Mouse (Mus musculus) ES-Bruce4 (cell line): ENCODE results near the gene Cd207. TPM values are rescaled to one million over a fixed set of nuclear protein-coding genes. Genes with fewer than 3 reads are reported as not detected.
"Not testable (repeated sequence)": the region's sequence is repeated elsewhere in the genome, so short reads cannot be mapped to it uniquely, and the experiment has no call there.

Source experiments
- H3K27ac ChIP-seq: 2 replicates; pipeline ENCODE4 v1.5.1; 2012; ENCODE audit warnings: low read length, inconsistent platforms; ENCODE audit not compliant: insufficient read depth
- H3K27me3 ChIP-seq: 2 replicates; pipeline ENCODE4 v1.6.1; 2012; ENCODE audit warnings: mild to moderate bottlenecking, low read length, inconsistent platforms; ENCODE audit not compliant: control insufficient read depth, poor library complexity, insufficient read depth, severe bottlenecking
- H3K36me3 ChIP-seq: 2 replicates; pipeline ENCODE4 v1.6.1; 2012; ENCODE audit warnings: inconsistent platforms, mild to moderate bottlenecking, low read length, moderate library complexity; ENCODE audit not compliant: control insufficient read depth, poor library complexity, insufficient read depth, severe bottlenecking
- H3K4me1 ChIP-seq: one replicate; pipeline ENCODE4 v1.8.1; 2011; ENCODE audit warnings: low read length; ENCODE audit not compliant: control insufficient read depth, insufficient read depth
- H3K4me3 ChIP-seq: 2 replicates; pipeline ENCODE4 v1.5.1; 2011; ENCODE audit warnings: low read depth, mild to moderate bottlenecking, low read length
- H3K9ac ChIP-seq: 2 replicates; pipeline ENCODE4 v1.6.1; 2012; ENCODE audit warnings: low read depth, mild to moderate bottlenecking, inconsistent platforms; ENCODE audit not compliant: poor library complexity, severe bottlenecking
- H3K9me3 ChIP-seq: replicated peaks from 2 replicates; pipeline ENCODE4 v1.6.1; 2012; ENCODE audit warnings: mild to moderate bottlenecking, low read length, inconsistent platforms; ENCODE audit not compliant: control insufficient read depth, poor library complexity, insufficient read depth, severe bottlenecking
- CTCF ChIP-seq: IDR thresholded peaks from one replicate; pipeline ENCODE4 v1.8.1; 2011; ENCODE audit warnings: low read depth, low read length
- EP300 ChIP-seq: IDR thresholded peaks from 2 replicates; pipeline ENCODE4 v1.6.1; 2011; ENCODE audit warnings: low read depth, low read length; ENCODE audit not compliant: insufficient read depth
- POLR2A ChIP-seq: IDR thresholded peaks from one replicate; pipeline ENCODE4 v1.8.1; 2011; ENCODE audit warnings: low read length; ENCODE audit not compliant: insufficient read depth
- polyA plus RNA-seq: library from polyadenylated mRNA; stranded (reverse); fragments of >200 nt; gene quantifications from 2 replicates; pipeline ENCODE4 v1.2.4, GENCODE M21; 2011; ENCODE audit warnings: low read depth; ENCODE audit not compliant: missing spikeins, insufficient read depth, insufficient read length

The Cd207 gene
- polyA plus RNA-seq, 1 experiment: not detected

DNA sequence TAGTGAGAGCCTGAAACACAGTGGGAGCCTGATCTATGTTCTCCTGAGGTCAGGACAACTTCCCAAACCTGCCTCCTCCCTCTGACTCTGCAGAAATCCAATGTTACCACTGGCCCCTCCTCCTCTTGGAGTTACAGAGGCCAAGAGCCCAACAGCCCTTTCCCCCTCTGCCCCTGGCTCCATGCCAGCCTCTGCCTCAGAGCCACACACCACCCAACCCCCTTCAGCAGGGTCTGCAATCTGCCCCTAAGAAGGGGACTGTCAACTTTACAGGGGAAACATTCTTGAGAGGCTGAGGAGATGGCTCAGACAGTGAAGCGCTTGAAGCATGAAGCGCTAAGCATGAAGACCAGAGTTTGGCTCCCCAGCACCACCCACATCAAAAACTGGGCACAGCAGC is 21.6 kb downstream of the Cd207 start, which contains the start of gene Clec4f:
Gene Clec4f (minus strand): TSS at position 101 of the 400 bp plus-strand sequence.
- H3K27me3 ChIP-seq: no peaks in the 10 kb centered on the region
- H3K27ac ChIP-seq: no peak within 1 kb of the TSS
- no peak within 1 kb of the TSS for H3K4me3 ChIP-seq
- no peaks in the 10 kb centered on the region for H3K4me1 ChIP-seq
- no peak within 1 kb of the TSS for H3K9ac ChIP-seq
- H3K36me3 ChIP-seq: no peaks in the 10 kb centered on the region
- no peaks in the 10 kb centered on the region for H3K9me3 ChIP-seq
- TF ChIP-seq EP300 (no peak), CTCF (no peak), POLR2A (no peak)

GRCm38 (mm10) chr6:83646715-83647114 is 30.9 kb downstream of the Cd207 start:
- Histone ChIP-seq H3K4me3 (no peak overlapping the region), H3K27me3 (no peaks in the 10 kb centered on the region), H3K27ac (no peak overlapping the region), H3K36me3 (no peaks in the 10 kb centered on the region), H3K9me3 (no peaks in the 10 kb centered on the region), H3K9ac (no peak overlapping the region), H3K4me1 (no peaks in the 10 kb centered on the region)
- TF ChIP-seq CTCF (no peak), POLR2A (no peak), EP300 (no peak)

GRCm38 (mm10) chr6:83635329-83635728 is 42.3 kb downstream of the Cd207 start:
- Histone ChIP-seq H3K4me1 (no peaks in the 10 kb centered on the region), H3K9ac (no peak overlapping the region)
- TF ChIP-seq EP300: no peak
- TF ChIP-seq POLR2A: no peak
- TF ChIP-seq CTCF: no peak

GRCm38 (mm10) chr6:83634631-83635030 is 43.0 kb downstream of the Cd207 start:
- not testable (repeated sequence) for H3K9ac ChIP-seq, H3K4me3 ChIP-seq, H3K27ac ChIP-seq, H3K9me3 ChIP-seq, H3K27me3 ChIP-seq, H3K36me3 ChIP-seq, H3K4me1 ChIP-seq

More at GRCm38 (mm10) chr6:83635329-83635728, 42.3 kb downstream of the Cd207 start:
- no peak overlapping the region for H3K27ac ChIP-seq
- H3K27me3 ChIP-seq: no peaks in the 10 kb centered on the region
- no peaks in the 10 kb centered on the region for H3K9me3 ChIP-seq
- H3K36me3 ChIP-seq: no peaks in the 10 kb centered on the region
- H3K4me3 ChIP-seq: no peak overlapping the region

DNA sequence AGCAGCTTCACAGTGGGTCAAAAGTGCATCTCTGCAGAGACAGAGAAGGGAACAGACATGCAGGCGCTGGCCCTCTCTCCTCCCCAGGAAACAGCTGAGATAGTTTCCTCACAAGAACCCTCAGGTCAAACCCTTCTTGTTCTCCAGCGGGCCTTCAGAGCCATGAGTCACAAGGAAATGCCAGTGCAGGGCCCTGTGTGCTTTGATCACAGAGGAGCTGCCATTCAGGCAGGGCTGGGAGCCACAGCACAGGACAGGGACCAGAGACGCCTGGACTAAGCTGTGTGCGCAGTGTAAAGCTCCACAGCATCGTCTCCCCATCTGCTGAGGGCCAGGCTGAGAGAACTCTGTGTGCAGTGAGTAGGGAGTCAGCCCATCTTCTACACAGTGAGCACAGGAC is 43.6 kb downstream of the Cd207 start:
- H3K27me3 ChIP-seq, H3K36me3 ChIP-seq, H3K9me3 ChIP-seq, H3K27ac ChIP-seq, H3K4me3 ChIP-seq, H3K4me1 ChIP-seq, H3K9ac ChIP-seq: not testable (repeated sequence)

- no peak overlapping the region for H3K4me3 ChIP-seq
- no peaks in the 10 kb centered on the region for H3K27me3 ChIP-seq
- no peak for TF ChIP-seq EP300
- no peak for TF ChIP-seq CTCF
- no peak for TF ChIP-seq POLR2A
- no peaks in the 10 kb centered on the region for H3K4me1 ChIP-seq
- no peak overlapping the region for H3K27ac ChIP-seq
- no peaks in the 10 kb centered on the region for H3K36me3 ChIP-seq
- H3K9ac ChIP-seq: no peak overlapping the region
- no peaks in the 10 kb centered on the region for H3K9me3 ChIP-seq
Observed at GRCm38 (mm10) chr6:83631815-83632214, 45.8 kb downstream of the Cd207 start.

- H3K36me3 ChIP-seq: no peaks in the 10 kb centered on the region
- H3K9ac ChIP-seq: no peak overlapping the region
- H3K9me3 ChIP-seq: no peaks in the 10 kb centered on the region
- no peak overlapping the region for H3K27ac ChIP-seq
- H3K27me3 ChIP-seq: no peaks in the 10 kb centered on the region
- no peaks in the 10 kb centered on the region for H3K4me1 ChIP-seq
- no peak for TF ChIP-seq CTCF
- TF ChIP-seq EP300: no peak
- no peak for TF ChIP-seq POLR2A
- H3K4me3 ChIP-seq: no peak overlapping the region
Observed at GRCm38 (mm10) chr6:83626781-83627180, 50.9 kb downstream of the Cd207 start.

Other genes starting within 250 kb of the Cd207 start
- gene Tet3, start 218.8 kb downstream of the Cd207 start, polyA plus RNA-seq: 7.4 and 8.3 TPM in 2 replicates
- gene Dguok, start 170.9 kb downstream of the Cd207 start, polyA plus RNA-seq: 42.8 and 48.0 TPM in 2 replicates
- gene Actg2, start 141.6 kb downstream of the Cd207 start, polyA plus RNA-seq: 1.9 and 2.1 TPM in 2 replicates
- 8.9 and 10.8 TPM in 2 replicates for gene Stambp, start 105.1 kb downstream of the Cd207 start, polyA plus RNA-seq
- not detected in 2 replicates for gene Clec4f, start 21.7 kb downstream of the Cd207 start, polyA plus RNA-seq
- not detected in 2 replicates for gene Vax2, start 33.4 kb upstream of the Cd207 start, polyA plus RNA-seq
- not detected in 2 replicates for gene Atp6v1b1, start 65.1 kb upstream of the Cd207 start, polyA plus RNA-seq
- not detected in 2 replicates for gene Ankrd53, start 84.8 kb upstream of the Cd207 start, polyA plus RNA-seq
- gene Tex261, start 98.0 kb upstream of the Cd207 start, polyA plus RNA-seq: 26.2 and 28.9 TPM in 2 replicates
- gene Nagk, start 117.1 kb upstream of the Cd207 start, polyA plus RNA-seq: 8.4 and 11.8 TPM in 2 replicates
- 40.9 and 44.2 TPM in 2 replicates for gene Paip2b, start 153.9 kb upstream of the Cd207 start, polyA plus RNA-seq
- 162 and 177 TPM in 2 replicates for gene Zfp638, start 189.3 kb upstream of the Cd207 start, polyA plus RNA-seq